Mouse (Mus musculus): ENCODE measurements around the gene Nova2. TPM values are rescaled to one million over a fixed set of nuclear protein-coding genes. Genes with fewer than 3 reads are reported as not detected.

Gene Nova2
- total RNA-seq, 2 experiments from 2014 or later = 114 to 118 TPM

DNA sequence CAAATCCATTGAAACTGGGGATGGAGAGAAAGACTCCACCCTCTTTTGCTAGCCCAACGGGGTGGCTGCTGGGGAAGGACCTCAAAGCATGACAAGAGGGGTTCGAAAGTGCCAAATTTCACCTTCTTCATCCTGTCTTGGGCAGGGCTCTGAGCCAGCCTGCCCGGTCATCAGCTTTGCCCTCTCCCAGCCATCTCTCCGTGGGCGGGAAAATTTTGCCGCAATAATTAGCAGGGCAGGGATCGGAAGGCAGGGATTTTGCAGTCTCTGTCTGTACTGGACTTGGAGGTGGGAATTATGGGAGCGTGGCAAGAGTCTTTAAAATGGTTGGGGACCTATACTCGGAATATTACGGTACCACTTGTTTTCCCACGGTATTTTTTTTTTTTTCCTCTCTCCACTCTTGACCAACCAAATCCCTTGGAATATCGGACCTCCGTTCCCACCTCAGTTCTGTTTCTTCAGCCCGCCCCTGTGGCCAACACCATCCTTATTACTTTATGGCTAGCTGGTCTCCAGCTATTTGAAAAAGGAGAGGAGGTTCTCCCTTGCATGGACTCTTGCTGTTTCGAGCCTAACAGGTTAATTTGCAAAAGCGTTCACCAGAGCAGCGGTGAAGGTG, 36.6 kb downstream of the Nova2 start:
- intact Hi-C loops (cut with DNase I) = loop anchor here (5.0 kb wide), 1 partner anchor 35 kb away; the partner anchor contains the start of gene Nova2
- DNase-seq (ENCODE audit: extremely low spot score in 1 of 2, low spot score in 2 of 2) = no peak

DNA sequence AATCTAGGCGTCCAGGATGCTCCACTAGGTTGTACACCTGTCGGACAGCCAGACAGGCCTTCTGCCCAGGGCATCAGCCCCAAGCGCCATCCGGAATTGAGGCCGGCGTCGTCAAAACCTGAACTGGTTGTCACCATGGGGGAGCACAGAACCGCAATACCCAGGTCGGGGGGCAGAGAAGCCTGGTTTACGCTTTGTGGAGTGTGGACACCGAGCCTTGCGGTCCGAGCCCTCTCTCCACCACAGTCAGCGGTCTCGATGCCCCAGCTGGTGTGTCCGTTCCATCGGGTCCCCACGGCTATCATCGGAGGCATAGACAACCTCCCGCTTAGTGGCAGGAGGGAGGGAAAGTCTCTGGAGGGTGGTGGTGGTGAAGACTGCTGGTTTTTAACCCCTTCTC, 37.1 kb downstream of the Nova2 start:
- no peak for DNase-seq (ENCODE audit: extremely low spot score in 1 of 2, low spot score in 2 of 2)
- intact Hi-C loops (cut with DNase I) = loop anchor here (5.0 kb wide), 1 partner anchor 35 kb away; the partner anchor contains the start of gene Nova2

DNA sequence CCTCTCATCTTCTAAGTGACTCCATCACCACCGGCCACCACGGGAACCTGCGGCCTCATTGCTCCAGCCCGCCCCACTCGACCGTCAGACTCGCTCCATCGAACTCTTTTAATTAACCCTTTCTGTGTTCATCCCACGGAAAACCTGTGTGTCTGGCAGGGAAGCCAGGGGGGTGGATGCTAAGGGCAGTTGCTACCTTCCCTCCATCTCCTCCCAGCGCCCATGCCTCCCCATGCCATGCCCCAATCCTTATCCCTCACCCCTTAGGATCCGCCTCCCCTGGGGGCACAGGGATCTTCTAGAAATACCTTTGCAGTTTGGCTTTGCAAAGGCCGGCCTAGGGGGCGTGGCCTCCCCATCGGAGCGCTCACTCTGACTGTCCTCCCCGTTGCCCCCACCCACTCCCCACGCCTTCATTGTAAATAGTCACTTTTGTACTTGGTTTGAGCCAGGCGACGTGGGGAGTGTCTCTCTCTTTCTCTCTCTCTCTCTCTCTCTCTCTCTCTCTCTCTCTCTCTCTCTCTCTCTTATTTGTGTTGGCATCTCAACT, 37.7 kb downstream of the Nova2 start:
- intact Hi-C loops (cut with DNase I) = loop anchor here (5.0 kb wide), 1 partner anchor 36 kb away; the partner anchor contains the start of gene Nova2
- peak in 1 of 2 experiments; percentile 47 for DNase-seq (ENCODE audit: extremely low spot score in 1 of 2, low spot score in 2 of 2)

DNA sequence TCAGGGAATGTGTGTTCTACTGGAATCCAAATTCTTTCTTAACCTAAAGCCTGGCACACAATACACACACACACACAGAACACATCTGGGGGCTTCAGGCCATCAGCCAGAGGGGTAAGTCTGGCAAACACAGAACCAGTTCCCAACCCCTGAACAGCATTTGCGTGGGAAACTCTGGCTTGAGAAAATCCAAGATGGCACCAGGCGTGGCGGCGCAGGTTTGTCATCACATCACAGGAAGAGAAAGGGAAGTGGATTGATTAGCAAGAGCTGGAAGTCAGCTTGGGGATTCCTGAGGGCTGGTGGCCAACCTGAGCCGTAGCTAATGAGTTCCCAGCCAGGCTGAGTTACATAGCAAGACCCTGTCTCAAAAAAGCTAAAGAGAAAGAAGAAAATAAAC, 39.6 kb downstream of the Nova2 start:
- DNase-seq (ENCODE audit: extremely low spot score in 1 of 2, low spot score in 2 of 2) = no peak
- intact Hi-C loops (cut with DNase I) = no loop called here

DNA sequence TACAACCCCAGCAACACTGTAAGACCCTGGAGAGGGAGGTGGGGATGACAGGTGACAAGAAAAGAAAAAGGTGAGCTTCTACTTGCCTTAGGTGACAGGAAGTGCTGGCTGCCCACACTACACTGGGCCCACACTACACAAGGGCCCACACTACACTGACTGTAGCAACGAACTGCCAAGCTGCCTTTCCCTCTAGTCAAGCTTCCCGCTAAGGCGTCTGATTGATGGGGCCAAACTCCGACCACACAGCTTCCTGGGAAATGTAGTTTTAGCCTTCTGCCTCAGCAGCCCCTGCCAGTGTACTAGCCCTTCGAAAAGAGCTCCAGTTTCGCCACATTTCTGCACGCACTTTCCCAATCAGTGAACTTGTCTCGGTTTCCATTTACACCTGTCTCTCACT, 41.9 kb downstream of the Nova2 start:
- DNase-seq (ENCODE audit: extremely low spot score in 1 of 2, low spot score in 2 of 2) = no peak
- intact Hi-C loops (cut with DNase I) = no loop called here

DNA sequence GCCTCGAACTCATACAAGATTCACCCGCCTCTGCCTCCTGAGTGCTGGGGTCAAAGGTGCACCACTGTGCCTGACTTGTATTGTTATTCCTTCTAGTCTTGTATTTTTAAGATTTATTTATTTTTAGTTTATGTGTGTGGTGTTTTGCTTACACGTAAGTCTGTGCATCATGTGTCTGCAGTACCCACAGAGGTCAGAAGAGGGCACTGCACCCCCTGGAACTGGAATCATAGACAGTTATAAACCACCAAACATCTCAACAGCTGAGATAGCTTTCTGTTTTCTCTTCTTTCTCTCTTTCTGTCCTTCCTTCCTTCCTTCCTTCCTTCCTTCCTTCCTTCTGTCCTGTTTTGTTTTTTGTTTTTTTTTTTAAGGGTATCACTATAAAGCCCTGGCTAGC, 45.3 kb downstream of the Nova2 start:
- no peak for DNase-seq (ENCODE audit: extremely low spot score in 1 of 2, low spot score in 2 of 2)
- intact Hi-C loops (cut with DNase I) = no loop called here

DNA sequence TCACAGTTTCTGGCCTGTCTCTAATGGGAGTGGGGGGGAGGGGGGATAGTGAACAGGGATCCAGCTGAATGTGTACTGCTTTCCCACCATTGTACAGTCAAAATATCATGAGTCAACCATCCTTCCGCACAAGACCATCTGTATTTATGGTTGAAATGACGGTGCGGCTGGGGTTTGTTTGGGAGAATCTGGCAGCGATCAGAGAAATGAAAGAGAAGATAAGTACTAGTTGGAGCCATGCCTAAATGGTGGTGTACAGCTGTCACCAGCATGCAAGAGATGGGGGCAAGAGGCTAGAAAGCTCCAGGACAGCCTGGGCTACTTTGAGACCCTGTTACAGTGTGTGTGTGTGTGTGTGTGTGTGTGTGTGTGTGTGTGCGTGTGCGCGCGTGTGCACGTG, 52.7 kb downstream of the Nova2 start:
- intact Hi-C loops (cut with DNase I) = no loop called here
- DNase-seq (ENCODE audit: extremely low spot score in 1 of 2, low spot score in 2 of 2) = no peak

DNA sequence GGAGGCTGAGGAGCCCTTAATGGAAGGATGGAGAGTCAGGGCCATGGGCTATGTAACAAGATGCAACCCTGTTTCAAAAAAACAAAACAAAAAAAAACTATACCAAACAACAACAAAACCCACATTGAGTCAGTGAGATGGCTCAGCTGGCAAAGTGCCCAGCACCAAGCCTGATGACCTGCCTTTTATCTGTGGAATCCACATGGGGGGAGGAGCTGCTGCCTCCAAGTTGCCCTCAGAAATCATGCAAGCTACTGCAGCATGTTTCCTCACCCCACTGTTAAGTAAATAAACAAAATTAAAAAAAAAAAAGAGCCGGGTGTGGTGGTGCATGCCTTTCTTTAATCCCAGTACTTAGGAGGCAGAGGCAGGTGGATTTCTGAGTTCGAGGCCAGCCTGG, 60.8 kb downstream of the Nova2 start:
- DNase-seq (ENCODE audit: extremely low spot score in 1 of 2, low spot score in 2 of 2) = no peak
- intact Hi-C loops (cut with DNase I) = no loop called here

DNA sequence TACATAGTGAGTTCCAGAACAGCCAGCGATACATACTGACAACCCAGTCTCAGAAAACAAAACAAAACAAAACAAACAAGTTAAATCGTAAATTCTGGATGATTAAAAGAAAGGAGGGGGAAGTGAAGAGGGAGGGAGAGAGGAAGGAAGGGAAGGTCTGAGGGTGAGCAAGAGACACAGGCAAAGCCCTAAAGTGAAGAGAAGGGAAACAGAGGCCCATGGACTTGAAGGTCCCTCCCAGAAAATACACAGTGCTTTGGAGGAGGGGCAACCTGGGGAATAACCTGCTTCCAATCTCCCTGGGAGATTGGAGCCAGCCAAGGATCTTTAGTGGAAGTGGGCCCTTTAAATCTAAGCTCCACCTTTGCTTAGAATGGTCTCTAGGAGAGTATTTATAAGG, 61.4 kb downstream of the Nova2 start, which contains the start of gene Nanos2:
Gene Nanos2, plus strand, starts transcription at position 301 of the 400 bp plus-strand sequence.
- intact Hi-C loops (cut with DNase I) = no loop called here

DNA sequence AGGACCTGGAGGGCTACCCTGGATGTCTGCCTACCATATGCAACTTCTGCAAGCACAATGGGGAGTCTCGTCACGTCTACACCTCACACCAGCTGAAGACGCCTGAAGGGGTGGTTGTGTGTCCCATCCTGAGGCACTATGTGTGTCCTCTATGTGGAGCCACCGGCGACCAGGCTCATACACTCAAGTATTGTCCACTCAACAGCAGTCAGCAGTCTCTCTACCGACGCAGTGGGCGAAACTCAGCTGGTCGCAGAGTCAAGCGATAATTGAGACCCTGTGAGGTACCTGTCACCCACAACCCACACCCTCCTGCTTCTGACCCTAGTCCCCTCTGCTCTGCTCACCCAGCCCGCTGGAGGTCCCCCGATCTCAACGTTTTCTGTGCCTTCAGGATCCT, 62.1 kb downstream of the Nova2 start:
- intact Hi-C loops (cut with DNase I) = no loop called here
- DNase-seq (ENCODE audit: extremely low spot score in 1 of 2, low spot score in 2 of 2) = no peak

More for the DNA sequence above, 61.4 kb downstream of the Nova2 start, which contains the start of gene Nanos2:
- DNase-seq (ENCODE audit: extremely low spot score in 1 of 2, low spot score in 2 of 2) = no peak

DNA sequence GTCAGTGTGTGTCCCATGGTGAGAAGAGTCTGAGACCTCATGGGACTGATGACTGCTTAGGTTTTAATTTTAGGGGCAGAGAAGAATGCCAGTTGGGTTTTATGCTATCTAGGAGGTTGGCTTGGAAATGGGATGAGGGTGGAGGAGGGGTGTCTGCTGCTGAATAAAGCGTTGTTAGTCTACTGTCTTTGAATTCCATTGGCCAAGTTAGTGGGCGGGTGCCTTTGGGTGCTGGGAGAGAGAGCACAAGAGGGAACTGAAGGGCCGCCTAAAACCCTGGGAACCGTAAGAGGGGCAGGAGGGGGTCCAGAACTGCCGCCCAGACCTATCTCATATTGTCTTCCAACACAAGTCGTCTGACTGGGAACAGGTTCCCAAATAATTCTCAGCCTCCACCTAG, 63.1 kb downstream of the Nova2 start:
- intact Hi-C loops (cut with DNase I) = no loop called here
- DNase-seq (ENCODE audit: extremely low spot score in 1 of 2, low spot score in 2 of 2) = no peak

DNA sequence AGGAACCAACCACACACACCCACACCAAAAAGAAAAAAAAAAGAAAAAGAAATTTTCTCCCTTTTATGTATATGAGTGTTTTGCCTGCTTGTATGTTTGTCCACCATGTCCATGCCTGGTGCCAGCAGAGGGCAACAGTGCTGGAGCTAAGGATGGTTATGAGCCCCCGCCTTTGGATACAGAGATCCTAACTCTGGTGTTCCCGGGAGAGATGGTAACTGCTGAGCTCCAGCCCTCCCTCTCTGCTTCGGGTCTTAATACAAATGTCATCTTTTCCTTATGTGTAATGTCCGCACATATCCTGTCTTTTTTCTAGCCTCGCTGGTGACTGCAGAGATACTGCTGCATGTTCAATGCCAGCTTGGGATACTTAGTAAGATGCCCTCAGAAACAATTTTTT, 64.3 kb downstream of the Nova2 start:
- DNase-seq (ENCODE audit: extremely low spot score in 1 of 2, low spot score in 2 of 2) = no peak

DNA sequence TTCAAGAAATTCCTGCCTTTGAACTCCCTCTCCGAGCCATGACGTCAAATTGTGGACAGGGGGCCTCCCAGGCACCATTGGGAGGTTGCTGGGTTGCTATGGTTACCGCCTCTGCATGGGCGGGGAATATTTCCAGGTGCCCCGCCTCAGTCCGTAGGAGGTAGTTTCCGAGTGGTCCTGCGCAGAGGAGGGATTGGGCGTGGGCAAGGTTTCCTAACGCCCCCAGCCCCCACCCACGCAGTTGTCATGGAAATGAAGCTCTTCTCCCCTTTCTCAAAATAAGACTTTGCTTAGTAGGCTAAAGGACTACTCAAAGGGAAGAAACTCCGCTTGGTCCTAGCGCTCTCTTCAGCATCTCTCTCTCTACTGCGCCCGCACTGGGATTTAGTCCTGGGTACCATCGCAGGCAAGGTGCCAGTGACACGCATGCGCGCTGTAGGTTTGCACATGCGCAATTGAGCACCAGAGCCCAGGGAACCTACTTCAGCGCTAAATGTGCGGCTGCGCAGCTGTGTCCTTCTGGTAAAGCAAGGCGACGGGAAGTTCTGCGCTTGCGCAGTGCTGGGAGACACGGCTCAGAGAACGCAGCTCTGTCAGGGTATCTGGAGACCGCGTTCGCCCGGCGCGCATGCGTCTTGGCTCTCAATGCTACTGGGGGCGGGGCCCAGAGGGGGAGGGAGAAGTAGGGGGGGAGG, 65.1 kb downstream of the Nova2 start, which contains the start of gene Mypop:
Gene Mypop, plus strand, starts transcription at position 645 of the 695 bp plus-strand sequence.
- intact Hi-C loops (cut with DNase I) = loop anchor here (5.0 kb wide), 1 partner anchor 98 kb away; no protein-coding TSS in a partner anchor
- DNase-seq (ENCODE audit: extremely low spot score in 1 of 2, low spot score in 2 of 2) = peak; percentile 100

More for the DNA sequence above, 64.3 kb downstream of the Nova2 start:
- intact Hi-C loops (cut with DNase I) = loop anchor here (5.0 kb wide), 1 partner anchor 98 kb away; no protein-coding TSS in a partner anchor

DNA sequence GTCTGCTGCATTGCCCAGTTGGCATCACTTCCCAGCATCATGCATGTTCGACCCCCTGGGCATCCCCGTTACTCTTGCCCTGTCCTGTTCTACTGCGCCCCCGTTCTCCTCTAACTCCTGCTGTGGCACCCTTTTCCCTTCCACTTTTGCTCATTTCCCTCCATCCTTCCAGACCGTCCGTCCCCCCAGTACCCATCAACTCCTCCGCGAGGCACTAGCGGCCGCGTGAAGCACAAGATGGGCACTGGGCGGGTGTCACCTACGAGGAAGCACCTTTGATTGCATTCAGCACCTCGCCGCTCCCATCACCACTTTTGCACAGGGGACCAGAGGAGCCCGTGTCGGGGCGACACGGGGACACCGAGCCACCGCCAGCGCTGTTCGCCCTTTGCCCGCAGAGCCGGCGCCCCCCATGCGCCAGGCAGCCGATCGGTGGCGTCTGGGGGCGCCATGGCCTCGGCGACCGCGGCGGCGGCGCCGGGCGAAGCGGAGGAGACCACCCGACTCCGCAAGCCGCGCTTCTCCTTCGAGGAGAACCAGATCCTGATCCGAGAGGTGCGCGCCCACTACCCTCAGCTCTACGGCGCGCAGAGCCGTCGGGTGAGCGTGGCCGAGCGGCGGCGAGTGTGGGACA, 66.1 kb downstream of the Nova2 start:
- DNase-seq (ENCODE audit: extremely low spot score in 1 of 2, low spot score in 2 of 2) = peak in 1 of 2 experiments; percentile 57
- intact Hi-C loops (cut with DNase I) = loop anchor here (5.0 kb wide), 1 partner anchor 99 kb away; no protein-coding TSS in a partner anchor

DNA sequence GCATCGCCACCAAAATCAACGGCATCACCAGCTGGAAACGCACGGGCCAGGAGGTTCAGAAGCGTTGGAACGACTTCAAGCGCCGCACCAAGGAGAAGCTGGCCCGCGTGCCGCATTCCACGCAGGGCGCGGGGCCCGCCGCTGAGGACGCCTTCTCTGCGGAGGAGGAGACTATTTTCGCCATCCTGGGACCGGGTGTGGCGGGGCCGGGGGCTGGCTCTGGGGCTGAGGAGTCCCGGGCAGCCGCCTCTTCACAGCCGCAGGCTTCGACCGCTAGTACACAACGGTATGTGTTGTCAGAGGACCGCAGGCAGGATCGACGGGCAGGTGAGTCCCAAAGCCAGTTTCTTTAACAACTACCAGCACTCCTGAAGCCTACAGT, 66.6 kb downstream of the Nova2 start:
- DNase-seq (ENCODE audit: extremely low spot score in 1 of 2, low spot score in 2 of 2) = peak in 1 of 2 experiments; percentile 75
- intact Hi-C loops (cut with DNase I) = loop anchor here (5.0 kb wide), 1 partner anchor 100 kb away; no protein-coding TSS in a partner anchor

DNA sequence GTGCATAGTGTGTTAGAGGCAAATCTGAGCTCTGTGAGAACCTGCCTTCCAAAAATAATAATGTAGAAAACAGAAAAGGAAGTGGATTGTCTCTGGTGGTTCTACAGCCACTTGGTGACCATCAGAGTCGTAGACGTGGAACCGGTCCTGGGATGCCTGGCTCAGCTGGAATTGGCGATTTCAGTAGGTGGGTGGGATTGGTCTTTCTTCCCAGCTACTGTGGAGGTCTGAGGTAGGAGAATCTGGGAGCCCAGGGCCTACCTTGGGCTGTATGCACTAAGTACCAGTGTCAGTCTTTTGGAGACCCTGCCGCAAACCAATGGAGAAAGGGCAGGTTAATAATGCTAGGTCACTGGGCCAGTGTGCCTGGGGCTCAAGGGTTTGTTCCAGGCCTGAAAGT, 67.3 kb downstream of the Nova2 start:
- no peak for DNase-seq (ENCODE audit: extremely low spot score in 1 of 2, low spot score in 2 of 2)
- intact Hi-C loops (cut with DNase I) = loop anchor here (5.0 kb wide), 1 partner anchor 101 kb away; no protein-coding TSS in a partner anchor

DNA sequence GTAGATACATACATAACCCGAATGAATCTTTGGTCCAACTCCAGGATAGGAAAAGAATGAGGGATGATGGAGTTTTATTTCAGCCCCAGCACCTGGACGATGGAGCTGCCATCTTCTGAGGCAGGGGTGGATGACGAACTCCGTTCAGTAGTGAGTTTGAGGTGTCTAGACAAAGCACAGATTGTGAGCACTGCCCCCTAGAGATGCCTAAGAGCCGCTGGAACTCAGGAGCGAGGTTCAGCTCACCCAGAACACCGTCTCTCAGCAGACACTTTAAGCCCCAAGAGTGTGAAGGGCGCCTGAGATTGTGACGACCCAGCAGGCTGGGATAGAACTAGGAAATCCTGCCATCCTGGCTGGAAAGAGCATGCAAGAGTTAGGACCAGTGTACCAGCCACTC, 73.1 kb downstream of the Nova2 start:
- intact Hi-C loops (cut with DNase I) = no loop called here
- no peak for DNase-seq (ENCODE audit: extremely low spot score in 1 of 2, low spot score in 2 of 2)

DNA sequence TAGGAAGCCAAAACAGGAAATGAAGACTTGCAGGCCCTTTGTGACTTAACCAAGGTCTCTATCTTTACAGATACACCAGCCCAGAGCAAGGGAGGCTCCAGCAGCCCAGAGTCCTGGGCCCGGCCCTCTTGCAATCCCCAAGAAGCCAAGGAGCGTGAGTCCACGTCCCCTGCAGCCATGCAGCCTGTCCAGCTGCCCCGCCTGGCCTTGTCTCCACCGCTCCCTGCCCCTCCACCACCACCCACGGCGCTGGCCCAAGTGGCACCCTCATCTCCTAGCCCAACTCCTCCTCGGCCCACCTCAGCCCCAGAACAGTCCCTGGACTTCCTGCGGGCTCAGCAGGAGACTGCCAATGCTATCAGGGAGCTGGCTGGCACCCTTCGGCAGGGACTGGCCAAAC, 74.7 kb downstream of the Nova2 start:
- intact Hi-C loops (cut with DNase I) = no loop called here
- peak in 1 of 2 experiments; percentile 56 for DNase-seq (ENCODE audit: extremely low spot score in 1 of 2, low spot score in 2 of 2)
